Mouse (Mus musculus): Measurements from ENCODE around the gene St13.

St13 gene

DNA sequence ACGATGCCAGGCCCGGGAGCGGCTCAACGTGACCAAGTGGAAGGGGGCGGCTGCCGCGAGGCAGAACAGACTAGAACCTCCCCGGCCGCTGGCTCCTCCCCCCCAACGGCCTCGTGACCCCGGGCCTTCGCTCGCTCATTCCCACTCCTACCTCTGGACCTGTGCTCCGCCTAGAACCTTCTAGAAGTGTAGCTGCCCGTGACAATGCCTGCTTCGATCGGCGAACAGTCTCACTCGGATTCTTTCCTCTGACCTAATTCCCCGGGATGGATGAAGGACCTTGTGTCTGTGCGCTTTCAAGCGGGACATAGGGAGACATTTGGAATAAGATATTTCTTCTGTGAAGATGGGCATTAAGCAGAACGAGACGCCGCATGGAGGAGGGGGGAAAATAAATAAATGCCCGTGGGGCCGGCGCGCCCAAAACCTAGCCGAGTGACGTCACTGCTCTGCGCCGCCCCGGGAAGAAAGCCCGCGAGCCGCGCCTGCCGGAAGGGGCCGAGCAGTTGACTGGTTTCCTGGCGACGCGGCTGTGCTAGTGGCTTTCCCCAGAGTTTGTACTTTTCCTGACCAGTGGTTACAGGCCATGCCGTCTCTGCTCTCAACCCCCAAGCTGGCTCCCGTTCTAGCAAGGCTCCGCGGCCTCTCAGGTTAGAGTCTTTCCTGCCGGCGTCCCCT lies at the start of gene St13, which contains the start of gene Xpnpep3:
Gene St13 (minus strand): TSS at position 440 of the 678 bp plus-strand sequence.
Gene Xpnpep3 (plus strand): TSS at position 501 of the 678 bp plus-strand sequence.
- TF ChIP-seq GATA4 (IDR thresholded peaks at IDR 0.05; ENCODE audit: insufficient replicate concordance, low read length) = peak; percentile 20; the same call in 1 of the 2 replicates

DNA sequence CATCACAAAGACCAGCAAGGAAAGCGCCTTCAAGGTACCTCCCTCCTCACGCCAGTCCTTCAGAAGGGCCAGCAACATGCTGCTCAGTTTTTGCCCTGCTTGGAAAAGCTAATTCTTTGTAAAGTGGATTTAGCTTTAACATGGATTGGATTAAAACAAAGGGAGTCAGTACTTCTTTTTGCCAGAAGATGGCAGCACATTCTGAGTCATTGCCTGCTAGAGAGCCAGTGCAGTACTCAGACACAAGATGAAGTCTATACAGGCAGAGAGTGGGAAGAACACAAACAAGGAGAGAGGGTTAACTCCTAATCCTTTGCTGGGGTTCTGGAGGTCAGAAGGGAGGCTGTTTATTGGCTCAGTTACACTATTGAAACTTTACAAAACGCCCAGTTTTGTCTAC lies 48.6 kb upstream of the St13 start:
- TF ChIP-seq GATA4 (IDR thresholded peaks at IDR 0.05; ENCODE audit: insufficient replicate concordance, low read length) = no peak

DNA sequence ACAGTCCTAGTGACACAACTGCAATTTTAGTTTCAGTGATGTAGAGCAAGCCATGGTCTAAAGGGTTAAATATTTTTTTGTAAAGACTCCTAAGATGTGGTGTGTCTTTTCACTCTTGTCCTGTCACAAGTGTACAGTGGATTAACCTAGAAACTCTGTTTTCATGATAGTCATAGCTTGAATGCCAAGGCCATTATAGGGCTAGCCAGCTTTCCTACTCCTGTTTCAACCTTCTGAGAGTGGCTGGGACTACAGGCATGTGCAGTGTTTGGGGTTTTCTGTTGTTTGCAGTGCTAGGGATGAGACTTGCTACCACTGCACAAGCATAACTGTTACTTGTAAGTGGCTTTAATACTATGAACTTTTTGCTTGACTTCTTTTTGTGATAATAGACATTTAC lies 39.4 kb upstream of the St13 start:
- no peak for TF ChIP-seq GATA4 (IDR thresholded peaks at IDR 0.05; ENCODE audit: insufficient replicate concordance, low read length)

DNA sequence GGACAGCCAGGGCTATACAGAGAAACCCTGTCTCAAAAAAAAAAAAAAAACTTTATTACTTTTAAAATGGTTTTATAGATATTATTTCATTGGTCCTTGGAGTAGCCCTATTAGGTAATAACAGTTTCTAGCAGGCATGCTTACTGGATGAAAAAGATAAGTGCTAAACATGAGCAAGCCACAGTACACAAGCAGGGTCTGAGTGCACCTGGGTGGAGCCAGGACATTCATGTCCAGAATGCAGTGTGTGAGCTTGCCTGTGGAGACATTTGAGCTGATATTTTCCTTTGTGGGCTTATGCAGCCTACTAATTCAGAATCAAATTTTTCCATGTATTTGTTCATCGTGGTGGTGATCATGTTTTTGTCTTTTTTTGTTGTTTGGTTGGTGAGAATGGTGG lies 38.5 kb upstream of the St13 start:
- TF ChIP-seq GATA4 (IDR thresholded peaks at IDR 0.05; ENCODE audit: insufficient replicate concordance, low read length) = no peak

DNA sequence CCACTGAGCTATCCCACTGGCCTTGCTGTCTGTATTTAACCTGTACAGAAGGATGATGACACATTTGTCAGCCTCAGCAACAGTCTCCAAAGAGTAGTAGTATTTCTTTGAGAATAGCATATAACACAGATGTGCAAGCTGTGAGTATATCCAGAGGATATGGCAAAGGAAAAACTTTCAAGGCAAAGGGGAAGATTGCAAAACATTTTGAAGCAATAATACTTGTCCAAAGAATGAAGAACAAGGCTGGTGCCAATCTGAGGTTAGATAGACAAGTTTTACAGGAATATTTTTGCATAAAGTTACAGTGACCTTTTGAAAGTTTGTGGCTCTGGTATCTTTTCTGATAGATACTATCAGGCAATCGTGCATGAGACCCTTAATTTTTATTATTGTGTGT lies 31.3 kb upstream of the St13 start:
- no peak for TF ChIP-seq GATA4 (IDR thresholded peaks at IDR 0.05; ENCODE audit: insufficient replicate concordance, low read length)

DNA sequence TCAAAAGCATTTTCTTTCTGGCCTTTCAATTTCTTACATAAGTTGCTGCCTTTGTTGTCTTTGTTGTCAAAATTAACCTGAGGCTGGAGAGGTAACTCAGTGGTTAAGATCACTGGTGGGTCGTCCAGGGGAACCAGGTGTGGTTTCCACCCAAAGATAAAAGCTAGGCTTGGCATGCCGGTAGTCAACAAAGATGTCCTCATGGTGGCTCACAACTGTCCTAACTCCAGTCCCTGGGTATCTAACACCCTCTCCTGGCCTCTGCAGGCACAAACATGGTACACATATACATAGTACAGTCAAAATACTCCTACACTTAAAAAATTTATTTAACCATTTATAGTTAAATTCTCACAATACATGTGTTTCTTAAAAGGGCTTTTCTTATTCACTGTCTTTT lies 28.1 kb upstream of the St13 start:
- no peak for TF ChIP-seq GATA4 (IDR thresholded peaks at IDR 0.05; ENCODE audit: insufficient replicate concordance, low read length)

DNA sequence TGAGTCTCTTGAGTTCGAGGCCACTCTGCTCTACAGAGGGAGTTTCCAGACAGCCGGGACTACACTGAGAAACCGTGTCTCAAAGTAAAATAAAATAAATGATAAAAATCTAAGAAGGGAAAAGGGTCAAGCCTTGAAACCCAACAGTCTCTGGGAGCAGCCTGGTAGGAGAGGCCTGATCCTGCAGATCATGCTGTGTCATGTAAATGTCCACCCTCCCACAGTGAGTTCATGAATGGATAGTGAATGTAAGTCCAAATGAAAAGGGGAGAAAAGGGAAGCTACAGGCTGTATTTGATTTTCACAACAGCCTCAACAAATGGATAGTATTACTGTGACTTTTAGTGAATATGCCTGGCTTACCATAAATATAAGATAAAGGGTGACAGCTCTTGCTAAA lies 25.4 kb upstream of the St13 start:
- TF ChIP-seq GATA4 (IDR thresholded peaks at IDR 0.05; ENCODE audit: insufficient replicate concordance, low read length) = no peak

DNA sequence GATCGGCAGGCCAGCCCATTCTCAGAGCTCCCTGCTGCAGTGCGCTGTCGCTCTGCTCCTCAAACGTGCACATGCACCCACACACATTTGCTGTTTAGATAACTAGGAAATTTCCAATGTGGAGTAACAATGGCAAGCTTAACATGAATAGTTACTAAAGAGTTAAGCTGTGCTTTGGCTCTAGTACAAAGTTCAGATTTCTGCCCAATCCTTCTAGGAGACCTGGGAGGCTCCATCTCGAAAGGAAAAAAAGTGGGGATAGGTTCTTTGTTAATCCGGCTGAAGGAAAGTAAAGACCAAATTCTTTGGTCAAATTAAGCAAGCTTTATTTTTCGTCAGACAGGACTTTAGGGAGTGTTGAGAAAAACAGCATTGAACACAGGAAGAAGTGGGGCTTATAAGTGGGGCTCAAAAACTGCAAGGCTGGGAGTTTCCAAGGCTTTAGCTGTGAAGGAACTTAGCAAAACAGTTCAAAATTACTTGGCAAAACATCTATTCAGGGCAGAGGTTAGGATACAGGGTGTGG lies 22.3 kb upstream of the St13 start:
- TF ChIP-seq GATA4 (IDR thresholded peaks at IDR 0.05; ENCODE audit: insufficient replicate concordance, low read length) = no peak

DNA sequence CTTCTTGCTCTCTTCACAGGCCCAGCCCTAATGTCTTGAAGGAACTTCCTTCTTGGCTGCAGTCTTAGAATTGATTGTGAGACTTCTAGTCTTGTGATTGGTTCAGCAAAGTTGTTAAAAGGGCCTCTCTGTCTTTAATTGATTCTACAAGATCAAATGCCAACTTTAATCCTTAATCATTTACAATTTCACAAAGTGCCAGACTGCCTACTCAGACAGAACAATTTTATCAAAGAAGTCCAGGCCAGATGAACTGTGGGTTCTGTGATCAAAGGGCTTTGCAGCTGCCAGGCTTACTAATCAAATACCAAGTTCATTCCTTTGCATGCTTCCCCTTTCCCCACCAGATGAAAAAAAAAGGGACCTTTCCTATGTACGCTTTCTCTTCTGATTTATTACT lies 21.6 kb upstream of the St13 start:
- TF ChIP-seq GATA4 (IDR thresholded peaks at IDR 0.05; ENCODE audit: insufficient replicate concordance, low read length) = peak; percentile 39; the same call in 1 of the 2 replicates

DNA sequence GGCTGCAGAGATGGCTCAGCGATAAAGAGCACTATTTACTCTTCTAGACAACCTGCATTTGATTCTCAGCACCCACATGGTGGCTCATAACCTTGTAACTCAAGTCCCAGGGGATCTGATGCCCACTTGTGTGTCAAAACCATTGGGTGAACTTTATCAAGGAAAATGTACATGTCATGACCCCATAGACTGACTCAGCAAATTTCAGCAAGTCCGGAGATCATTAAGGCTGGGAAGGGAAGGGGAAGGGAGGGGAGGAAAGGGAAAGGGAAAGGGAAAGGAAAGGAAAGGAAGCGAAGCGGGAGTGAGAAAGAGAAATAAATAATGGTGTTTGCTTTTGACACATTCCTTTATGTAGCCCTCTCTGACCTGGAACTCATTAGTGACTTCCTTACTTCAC lies 18.2 kb upstream of the St13 start:
- TF ChIP-seq GATA4 (IDR thresholded peaks at IDR 0.05; ENCODE audit: insufficient replicate concordance, low read length) = no peak

DNA sequence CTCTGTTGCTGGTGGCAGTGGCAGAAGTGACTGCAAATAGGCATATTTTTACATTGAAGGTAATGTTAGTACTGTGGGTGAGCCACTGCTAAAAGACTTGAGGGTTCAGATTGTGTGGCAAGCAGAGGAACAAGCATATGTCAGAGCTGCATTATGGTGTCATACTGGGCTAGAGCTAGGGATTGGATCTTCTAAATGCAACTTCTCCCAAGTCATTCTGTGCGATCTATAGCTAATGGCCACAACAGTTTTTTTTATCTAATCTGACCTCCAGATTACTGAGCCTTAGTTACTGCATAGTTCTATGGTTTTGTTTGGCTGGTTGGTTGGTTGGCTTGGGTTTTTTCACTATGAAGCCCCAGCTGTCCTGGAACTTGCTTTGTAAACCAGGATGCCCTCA lies 8.3 kb upstream of the St13 start, which contains the start of gene Dnajb7:
Gene Dnajb7 (minus strand): TSS at position 101 of the 400 bp plus-strand sequence.
- TF ChIP-seq GATA4 (IDR thresholded peaks at IDR 0.05; ENCODE audit: insufficient replicate concordance, low read length) = no peak

DNA sequence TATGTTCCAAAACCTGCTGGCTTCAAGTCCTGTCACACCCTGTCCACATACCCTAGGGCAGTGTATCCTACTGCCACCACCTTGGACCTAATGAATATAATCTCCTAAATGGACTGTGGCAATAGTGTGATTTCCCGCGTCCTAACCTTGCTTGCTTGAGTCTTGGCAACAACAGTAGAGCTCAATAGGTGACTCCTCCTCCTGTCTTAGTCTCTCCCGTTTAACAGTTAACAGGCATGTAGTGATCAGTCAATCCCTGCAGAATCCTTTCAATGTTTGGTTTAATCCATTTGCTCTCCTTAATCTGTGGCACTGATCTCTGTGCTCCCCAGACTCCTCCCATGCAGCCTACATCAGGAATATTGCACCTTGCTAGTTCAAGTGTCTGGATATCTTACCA lies 5.1 kb upstream of the St13 start:
- no peak for TF ChIP-seq GATA4 (IDR thresholded peaks at IDR 0.05; ENCODE audit: insufficient replicate concordance, low read length)

DNA sequence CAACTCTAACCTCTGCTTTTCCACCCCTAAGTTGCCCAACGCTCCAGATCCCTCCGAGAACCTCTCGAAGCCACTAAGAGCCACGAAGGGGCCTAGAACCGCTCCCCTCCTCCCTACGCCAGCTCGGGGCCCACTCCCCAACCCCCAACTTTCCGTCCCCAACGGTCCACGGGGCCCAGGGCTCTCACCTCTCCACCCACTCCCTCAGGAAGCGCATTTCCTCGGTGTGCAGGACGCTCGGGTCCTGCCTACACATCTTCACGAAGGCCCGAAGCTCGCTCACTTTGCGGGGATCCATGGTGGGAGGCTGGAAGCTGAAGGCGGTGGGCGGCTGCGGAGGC lies 610 bp downstream of the St13 start:
- TF ChIP-seq GATA4 (IDR thresholded peaks at IDR 0.05; ENCODE audit: insufficient replicate concordance, low read length) = no peak

DNA sequence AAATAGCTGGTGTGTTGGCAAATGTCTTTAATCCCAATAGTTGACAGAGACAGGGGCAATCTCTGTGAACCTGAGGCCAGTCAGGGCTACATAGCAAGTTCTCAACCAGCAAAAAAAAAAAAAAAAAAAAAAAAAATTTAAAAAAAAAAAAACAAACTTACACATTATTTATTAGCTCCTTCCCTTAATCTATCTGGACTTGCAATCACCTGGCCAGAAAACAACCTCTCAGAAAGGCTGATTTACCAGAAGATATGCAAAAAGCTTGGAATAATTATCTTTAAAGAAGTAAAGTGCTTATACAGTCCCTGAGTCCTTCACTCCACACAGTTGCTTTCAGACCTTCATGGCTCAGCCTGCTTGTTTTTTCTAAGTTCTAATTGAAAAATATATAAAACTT lies 1.7 kb downstream of the St13 start:
- no peak for TF ChIP-seq GATA4 (IDR thresholded peaks at IDR 0.05; ENCODE audit: insufficient replicate concordance, low read length)

DNA sequence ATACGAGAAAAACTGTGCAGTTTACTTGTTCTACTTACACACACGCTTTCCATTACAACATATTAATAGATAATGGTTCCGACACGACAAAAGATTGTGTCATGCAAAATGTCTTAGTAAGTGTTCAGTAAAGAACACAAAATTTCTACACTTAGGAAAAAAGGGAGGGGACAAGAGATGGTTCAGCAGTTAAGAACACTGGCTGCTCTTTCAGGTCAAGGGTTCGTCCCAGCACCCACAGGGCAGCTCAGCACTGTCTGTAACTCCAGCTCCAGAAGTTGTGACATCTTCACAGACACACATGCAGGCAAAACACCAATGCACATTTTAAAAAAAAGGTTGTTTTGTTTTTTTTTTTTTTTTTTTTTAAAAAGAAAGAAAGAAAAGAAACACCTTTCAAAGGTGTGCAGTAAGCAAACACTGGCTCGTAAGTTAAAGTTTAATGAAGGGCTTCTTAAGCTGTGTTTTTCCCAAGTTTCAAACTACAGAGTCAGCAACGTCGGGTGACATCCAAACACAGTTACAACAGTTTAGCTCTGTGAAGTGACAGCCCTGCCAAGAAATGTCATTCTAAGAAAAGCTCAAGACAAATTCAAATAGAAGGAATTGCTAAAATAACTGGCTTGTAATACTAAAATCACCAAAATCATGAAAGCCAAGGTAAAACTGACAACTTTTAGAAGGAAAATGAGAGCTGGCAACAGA lies 5.5 kb downstream of the St13 start:
- no peak for TF ChIP-seq GATA4 (IDR thresholded peaks at IDR 0.05; ENCODE audit: insufficient replicate concordance, low read length)

DNA sequence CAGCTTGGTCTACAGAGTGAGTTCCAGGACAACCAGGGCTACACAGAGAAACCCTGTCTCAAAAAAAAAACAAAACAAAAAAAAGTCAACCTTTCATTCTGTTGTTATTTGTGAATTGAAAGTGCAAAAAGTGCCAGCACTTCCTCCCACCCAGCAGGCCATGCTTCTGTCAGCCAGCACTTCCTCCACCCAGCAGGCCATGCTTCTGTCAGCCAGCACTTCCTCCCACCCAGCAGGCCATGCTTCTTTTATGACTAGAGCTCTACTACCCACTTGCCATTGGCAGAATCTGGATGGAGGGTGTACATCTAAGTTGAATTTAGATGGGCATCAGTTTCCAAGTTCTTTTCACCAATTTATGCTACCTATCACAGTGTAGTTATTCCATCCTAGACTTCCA lies 6.9 kb downstream of the St13 start:
- no peak for TF ChIP-seq GATA4 (IDR thresholded peaks at IDR 0.05; ENCODE audit: insufficient replicate concordance, low read length)

All from liver, adult (tissue).